8 mouse cellular contexts compared by ENCODE assay signal in genomic region chr8:71675456-71676019, GRCm38 (mm10). TPM values are rescaled to one million over a fixed set of nuclear protein-coding genes. Genes with fewer than 3 reads are reported as not detected.
DNase-seq lines count a peak whose midpoint lies in the region; ATAC-seq and TF ChIP-seq lines count a peak whose summit lies in the region.

No protein-coding gene starts in this region.

- H3K4me1 ChIP-seq in heart, adult 2 months (ENCODE audit: control insufficient read depth, insufficient read depth, low read length) = peaks cover 7% of the 10 kb centered on the region; the same call in 1 of the 2 replicates
- peaks cover 28% of the 10 kb centered on the region for H3K4me1 ChIP-seq in forebrain, embryonic 12.5 days
- peaks cover 60% of the 10 kb centered on the region for H3K4me1 ChIP-seq in liver, embryonic 12.5 days

- H3K4me3 ChIP-seq in heart, adult 2 months = peak overlapping the region; percentile 76
- H3K4me3 ChIP-seq in forebrain, embryonic 12.5 days (replicated peaks) = peak overlapping the region; percentile 71
- peak overlapping the region; percentile 69 for H3K4me3 ChIP-seq in liver, embryonic 12.5 days

- no peak for TF ChIP-seq EP300 in heart, adult 2 months (IDR thresholded peaks at IDR 0.05; ENCODE audit: insufficient read depth, low read depth, low read length)

- TF ChIP-seq POLR2A in heart, adult 2 months (IDR thresholded peaks at IDR 0.05; ENCODE audit: insufficient read depth, low read depth, low read length) = no peak

- intact Hi-C loops in heart, adult 2 months (cut with DNase I) = loop anchor here (1.0 kb wide), 1 partner anchor 26 kb away; the partner anchor contains the start of gene B3gnt3
- intact Hi-C loops in heart, postnatal 10 days (cut with DNase I) = no loop called here

- H3K27ac ChIP-seq in heart, adult 2 months = peak overlapping the region; percentile 98
- H3K27ac ChIP-seq in forebrain, embryonic 12.5 days = no peak overlapping the region
- no peak overlapping the region for H3K27ac ChIP-seq in liver, embryonic 12.5 days

- peak overlapping the region; percentile 8 for H3K9ac ChIP-seq in heart, adult 2 months (ENCODE audit: low read depth, low read length)
- 0 out of 2 replicates have a peak overlapping the region, but pooled peaks have one; percentile 85 for H3K9ac ChIP-seq in forebrain, embryonic 12.5 days
- peak overlapping the region; percentile 81 for H3K9ac ChIP-seq in liver, embryonic 12.5 days

- peak overlapping the region; percentile 95 for H3K4me2 ChIP-seq in forebrain, embryonic 12.5 days
- peak overlapping the region; percentile 92 for H3K4me2 ChIP-seq in liver, embryonic 12.5 days

- H3K27me3 ChIP-seq in heart, adult 2 months (ENCODE audit: control insufficient read depth, insufficient read depth, low read length) = no peaks in the 10 kb centered on the region
- peaks cover 68% of the 10 kb centered on the region for H3K27me3 ChIP-seq in forebrain, embryonic 12.5 days
- peaks cover 30% of the 10 kb centered on the region for H3K27me3 ChIP-seq in liver, embryonic 12.5 days (replicated peaks)

- no peaks in the 10 kb centered on the region for H3K36me3 ChIP-seq in heart, adult 2 months (ENCODE audit: control insufficient read depth, insufficient read depth, low read length)
- no peaks in the 10 kb centered on the region for H3K36me3 ChIP-seq in forebrain, embryonic 12.5 days (replicated peaks)
- peaks cover 7% of the 10 kb centered on the region; the same call in 1 of the 2 replicates for H3K36me3 ChIP-seq in liver, embryonic 12.5 days

- H3K9me3 ChIP-seq in forebrain, embryonic 12.5 days = no peaks in the 10 kb centered on the region
- H3K9me3 ChIP-seq in liver, embryonic 12.5 days (replicated peaks) = no peaks in the 10 kb centered on the region

- WGBS in heart, adult 2 months = 48% methylated on average over 9 of the region's 9 CpGs
- 26% methylated on average over 9 of the region's 9 CpGs for WGBS in forebrain, embryonic 12.5 days
- 43% methylated on average over 9 of the region's 9 CpGs for WGBS in liver, embryonic 12.5 days (ENCODE audit: insufficient replicate concordance)

- no peak for TF ChIP-seq CTCF in heart, adult 2 months (IDR thresholded peaks at IDR 0.05)

- H3K79me2 ChIP-seq in heart, adult 2 months (replicated peaks; ENCODE audit: control insufficient read depth, insufficient read depth, low read length) = no peaks in the 10 kb centered on the region

- DNase-seq in heart, adult 2 months = no peak
- no peak for DNase-seq in heart, postnatal 10 days
- peak; percentile 53 for DNase-seq in CD4-positive helper T cell, adult 2 months (ENCODE audit: low read depth, low spot score)
- DNase-seq in embryo, embryonic 11 days = no peak
- no peak for DNase-seq in layer of hippocampus, adult 9-10 months (ENCODE audit: low spot score)
- DNase-seq in frontal cortex, adult 2 months (ENCODE audit: extremely low spot score in 1 of 2, low spot score in 1 of 2) = no peak

- ATAC-seq in forebrain, embryonic 12.5 days (ENCODE audit: low FRiP score) = no peak
- no peak for ATAC-seq in liver, embryonic 12.5 days

RNA-seq across cellular contexts. Expression of gene Jak3, which starts 0.6 kb away (rescaled TPM):
- 1 to 10 TPM; 8.1 to 8.6 TPM for total RNA-seq in heart, adult 2 months (2021)
- 23.3 and 24.0 TPM in 2 replicates for polyA plus RNA-seq in heart, adult 2 months (2012; rRNA removed)
- 10 to 100 TPM; 14.3 to 15.0 TPM for total RNA-seq in heart, postnatal 10 days (2021)
- 2.5 and 2.9 TPM in 2 replicates for polyA plus RNA-seq in forebrain, embryonic 12.5 days (2016; fragmentation: Nextera tagmentation; extraction: Ambion mirVana)
- 9.2 and 10.4 TPM in 2 replicates for polyA plus RNA-seq in liver, embryonic 12.5 days (2016; fragmentation: Nextera tagmentation; extraction: Ambion mirVana)
- polyA plus RNA-seq in frontal cortex, adult 2 months (2012; rRNA removed) = 5.6 and 5.7 TPM in 2 replicates

RNA-seq across cellular contexts. Expression of gene Unc13a, which starts 4.0 kb away (rescaled TPM):
- under 1 TPM; 0.61 to 0.86 TPM for total RNA-seq in heart, adult 2 months (2021)
- 1.4 and 1.8 TPM in 2 replicates for polyA plus RNA-seq in heart, adult 2 months (2012; rRNA removed)
- 1 to 10 TPM; 1.1 to 1.5 TPM for total RNA-seq in heart, postnatal 10 days (2021)
- polyA plus RNA-seq in forebrain, embryonic 12.5 days (2016; fragmentation: Nextera tagmentation; extraction: Ambion mirVana) = 13.7 and 16.0 TPM in 2 replicates
- polyA plus RNA-seq in liver, embryonic 12.5 days (2016; fragmentation: Nextera tagmentation; extraction: Ambion mirVana) = 0.22 and 0.31 TPM in 2 replicates
- 172 and 176 TPM in 2 replicates for polyA plus RNA-seq in frontal cortex, adult 2 months (2012; rRNA removed)

RNA-seq across cellular contexts. Expression of gene Insl3, which starts 13.5 kb away (rescaled TPM):
- total RNA-seq in heart, adult 2 months (2021) = 1 to 10 TPM; 4.0 to 4.1 TPM
- polyA plus RNA-seq in heart, adult 2 months (2012; rRNA removed) = 16.3 and 19.3 TPM in 2 replicates
- 1 to 10 TPM; 5.1 to 5.4 TPM for total RNA-seq in heart, postnatal 10 days (2021)
- not detected in 2 replicates for polyA plus RNA-seq in forebrain, embryonic 12.5 days (2016; fragmentation: Nextera tagmentation; extraction: Ambion mirVana)
- 1.5 and 2.1 TPM in 2 replicates for polyA plus RNA-seq in liver, embryonic 12.5 days (2016; fragmentation: Nextera tagmentation; extraction: Ambion mirVana)
- 1.4 and 1.8 TPM in 2 replicates for polyA plus RNA-seq in frontal cortex, adult 2 months (2012; rRNA removed)

RNA-seq across cellular contexts. Expression of gene B3gnt3, which starts 26.1 kb away (rescaled TPM):
- total RNA-seq in heart, adult 2 months (2021) = 1 to 10 TPM; 6.1 to 6.4 TPM
- 5.4 and 8.6 TPM in 2 replicates for polyA plus RNA-seq in heart, adult 2 months (2012; rRNA removed)
- 10 to 100 TPM; 12.0 to 12.2 TPM for total RNA-seq in heart, postnatal 10 days (2021)
- 0.36 and 0.72 TPM in 2 replicates for polyA plus RNA-seq in forebrain, embryonic 12.5 days (2016; fragmentation: Nextera tagmentation; extraction: Ambion mirVana)
- 3.6 and 4.2 TPM in 2 replicates for polyA plus RNA-seq in liver, embryonic 12.5 days (2016; fragmentation: Nextera tagmentation; extraction: Ambion mirVana)
- 0.71 and 1.0 TPM in 2 replicates for polyA plus RNA-seq in frontal cortex, adult 2 months (2012; rRNA removed)

RNA-seq across cellular contexts. Expression of gene Fcho1, which starts 50.0 kb away (rescaled TPM):
- under 1 TPM; 0.23 to 0.64 TPM for total RNA-seq in heart, adult 2 months (2021)
- 2.7 and 4.5 TPM in 2 replicates for polyA plus RNA-seq in heart, adult 2 months (2012; rRNA removed)
- 1 to 10 TPM; 1.3 to 2.4 TPM for total RNA-seq in heart, postnatal 10 days (2021)
- 38.4 and 38.9 TPM in 2 replicates for polyA plus RNA-seq in forebrain, embryonic 12.5 days (2016; fragmentation: Nextera tagmentation; extraction: Ambion mirVana)
- polyA plus RNA-seq in liver, embryonic 12.5 days (2016; fragmentation: Nextera tagmentation; extraction: Ambion mirVana) = 19.5 and 20.6 TPM in 2 replicates
- 201 and 208 TPM in 2 replicates for polyA plus RNA-seq in frontal cortex, adult 2 months (2012; rRNA removed)

Comparison
In these comparisons a context has a peak if more than half of its experiments do, and no peak if none do; other contexts are left out.
1. H3K9ac ChIP-seq: peak in every context shown above with its lines; median percentile 85 in forebrain, embryonic 12.5 days; 81 in liver, embryonic 12.5 days; 8 in heart, adult 2 months.
2. RNA of gene Unc13a, which starts 4.0 kb away (polyA plus RNA-seq): 172 to 176 TPM in frontal cortex, adult 2 months; 13.7 to 16.0 TPM in forebrain, embryonic 12.5 days, 1.4 to 1.8 TPM in heart, adult 2 months and 0.22 to 0.31 TPM in liver, embryonic 12.5 days; every median in the first group is over 10 times any median in the second.
3. Peak in every context shown above with its lines, with median percentiles within 50 percentile points of each other: H3K4me3 ChIP-seq.